Mouse (Mus musculus) common myeloid progenitor, adult 5-6 weeks (primary cell): ENCODE results near the gene Gm14180. TPM values are rescaled to one million over a fixed set of nuclear protein-coding genes. Genes with fewer than 3 reads are reported as not detected.
"Not testable (repeated sequence)": the region's sequence is repeated elsewhere in the genome, so short reads cannot be mapped to it uniquely, and the experiment has no call there.

Experiments used
- ATAC-seq: replicated peaks from 2 replicates; pipeline ENCODE4 v1.8.0; 2016; ENCODE audit warnings: low read depth, mild to moderate bottlenecking, moderate TSS enrichment, inconsistent platforms; ENCODE audit not compliant: poor library complexity, severe bottlenecking
- total RNA-seq: library from RNA; stranded (forward); fragments of 200-1000, 187-1606 nt; gene quantifications from 2 replicates; pipeline ENCODE4 v1.2.3, GENCODE M21; 2017

The Gm14180 gene
- not detected in 2 replicates for total RNA-seq

DNA sequence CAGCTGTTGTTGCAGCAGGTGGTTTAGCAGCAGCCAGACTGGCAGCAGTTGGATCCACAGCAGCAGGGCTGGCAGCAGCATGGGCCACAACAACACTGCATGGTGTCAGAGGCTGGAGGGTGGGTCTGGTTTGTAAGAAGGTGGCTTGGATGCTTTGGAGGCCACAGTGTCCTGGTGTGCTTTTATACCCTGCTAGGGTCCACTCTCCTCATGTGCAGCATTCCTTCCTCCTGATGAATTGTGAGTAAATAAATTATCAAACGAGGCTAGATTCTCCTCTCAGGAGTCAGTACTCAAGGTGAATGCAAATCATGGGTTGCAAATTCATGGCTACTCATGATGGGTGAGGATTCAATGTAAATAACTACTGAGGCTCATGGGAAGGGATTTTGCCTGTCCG is at the start of gene Gm14180:
Gene Gm14180 (minus strand): TSS at position 101 of the 400 bp plus-strand sequence.
- no peak for ATAC-seq

DNA sequence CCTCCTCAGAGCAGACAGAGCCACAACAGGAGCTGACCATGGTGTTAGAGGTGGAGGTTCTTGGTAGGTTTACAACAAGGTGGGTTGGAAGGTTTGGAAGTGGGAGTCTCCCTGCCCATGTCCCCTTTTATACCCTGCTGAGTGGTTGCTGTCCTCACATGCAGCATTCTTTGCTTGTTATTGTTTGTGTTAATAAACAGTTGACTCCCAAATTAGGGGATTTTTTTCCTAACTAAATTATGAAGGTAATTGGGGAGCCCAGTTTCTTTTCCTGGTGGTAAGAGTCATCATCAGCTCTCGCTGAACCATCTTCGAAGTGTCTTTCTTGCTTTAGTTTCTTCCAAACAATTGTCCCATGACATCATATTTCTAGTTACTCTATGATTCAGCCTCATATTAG is 46.5 kb upstream of the Gm14180 start, which contains the start of gene Krtap4-8:
Gene Krtap4-8 (minus strand): TSS at position 101 of the 400 bp plus-strand sequence.
- ATAC-seq: no peak

GRCm38 (mm10) chr11:99778401-99778800 is 44.3 kb upstream of the Gm14180 start:
- ATAC-seq: no peak

GRCm38 (mm10) chr11:99772813-99773212 is 38.7 kb upstream of the Gm14180 start, which contains the start of gene Gm11595:
Gm11595 (minus strand) TSS chr11:99772913.
- not testable (repeated sequence) for ATAC-seq

DNA sequence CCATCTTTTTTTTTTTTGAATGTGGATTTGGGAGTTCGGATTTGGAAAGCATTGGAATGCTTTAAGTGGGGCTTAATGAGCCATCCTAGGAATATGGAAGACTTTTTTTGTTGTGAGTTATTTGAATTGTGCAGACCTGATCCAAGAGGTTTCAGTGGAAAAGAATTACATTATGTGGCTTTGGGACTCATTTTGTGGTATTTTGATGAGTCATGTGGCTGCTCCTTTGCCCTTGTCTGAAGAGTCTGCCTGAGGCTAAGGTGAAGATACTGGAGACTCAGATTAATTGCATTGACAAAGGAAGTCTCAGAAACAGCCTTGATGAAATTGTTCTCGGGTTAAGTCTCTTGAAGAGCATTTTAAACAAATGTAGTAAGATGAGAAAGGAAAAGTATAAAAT is 34.3 kb upstream of the Gm14180 start:
- ATAC-seq: no peak

GRCm38 (mm10) chr11:99758877-99759276 is 24.8 kb upstream of the Gm14180 start:
- ATAC-seq: no peak

GRCm38 (mm10) chr11:99743985-99744384 is 9.9 kb upstream of the Gm14180 start:
- no peak for ATAC-seq

DNA sequence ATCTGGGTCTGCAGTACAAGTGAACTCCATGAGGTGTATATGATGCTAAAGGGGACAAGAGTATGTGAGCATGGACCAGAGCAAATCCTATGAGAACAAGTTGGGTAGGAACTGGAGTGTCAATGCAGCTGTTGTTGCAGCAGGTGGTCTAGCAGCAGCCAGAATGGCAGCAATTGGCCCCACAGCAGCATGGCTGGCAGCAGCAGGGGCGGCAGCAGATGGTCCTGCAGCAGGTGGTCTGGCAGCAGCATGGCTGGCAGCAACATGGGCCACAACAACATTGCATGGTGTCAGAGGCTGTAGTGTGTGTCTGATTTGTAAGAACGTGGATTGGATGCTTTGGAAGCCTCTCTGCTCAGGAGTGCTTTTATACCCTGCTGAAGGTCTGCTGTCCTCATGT is 10.0 kb downstream of the Gm14180 start:
- ATAC-seq: no peak

- no peak for ATAC-seq
These were observed 15.3 kb downstream of the Gm14180 start for GRCm38 (mm10) chr11:99718759-99719158.

GRCm38 (mm10) chr11:99690463-99690862 is 43.6 kb downstream of the Gm14180 start, which contains the start of gene Gm14190:
Gm14190 (minus strand) TSS chr11:99690740.
- ATAC-seq: no peak

GRCm38 (mm10) chr11:99685235-99685634 is 48.9 kb downstream of the Gm14180 start:
- not testable (repeated sequence) for ATAC-seq

Other genes with a start within 250 kb of the Gm14180 start
- gene Krt23, start 241.2 kb downstream of the Gm14180 start, total RNA-seq: not detected in 2 replicates
- not detected in 2 replicates for gene Krt39, start 213.0 kb downstream of the Gm14180 start, total RNA-seq
- gene Krt40, start 191.1 kb downstream of the Gm14180 start, total RNA-seq: not detected in 2 replicates
- gene Krtap3-3, start 183.4 kb downstream of the Gm14180 start, total RNA-seq: not detected in 2 replicates
- gene Krtap3-2, start 177.4 kb downstream of the Gm14180 start, total RNA-seq: not detected in 2 replicates
- not detected in 2 replicates for gene Gm11939, start 174.8 kb downstream of the Gm14180 start, total RNA-seq
- gene Krtap3-1, start 167.7 kb downstream of the Gm14180 start, total RNA-seq: not detected in 2 replicates
- not detected in 2 replicates for gene Krtap1-5, start 153.3 kb downstream of the Gm14180 start, total RNA-seq
- gene Krtap1-4, start 150.6 kb downstream of the Gm14180 start, total RNA-seq: not detected in 2 replicates
- gene Krtap1-3, start 143.0 kb downstream of the Gm14180 start, total RNA-seq: not detected in 2 replicates
- not detected in 2 replicates for gene Krtap9-3, start 136.2 kb downstream of the Gm14180 start, total RNA-seq
- not detected in 2 replicates for gene Gm11938, start 131.0 kb downstream of the Gm14180 start, total RNA-seq
- gene Gm11937, start 124.1 kb downstream of the Gm14180 start, total RNA-seq: not detected in 2 replicates
- gene Krtap2-4, start 119.4 kb downstream of the Gm14180 start, total RNA-seq: not detected in 2 replicates
- gene Gm11562, start 113.9 kb downstream of the Gm14180 start, total RNA-seq: not detected in 2 replicates
- not detected in 2 replicates for gene Krtap4-1, start 106.1 kb downstream of the Gm14180 start, total RNA-seq
- not detected in 2 replicates for gene Krtap4-2, start 99.2 kb downstream of the Gm14180 start, total RNA-seq
- gene Krtap4-7, start 90.2 kb downstream of the Gm14180 start, total RNA-seq: not detected in 2 replicates
- gene Gm11555, start 84.1 kb downstream of the Gm14180 start, total RNA-seq: not detected in 2 replicates
- not detected in 2 replicates for gene Gm11563, start 75.3 kb downstream of the Gm14180 start, total RNA-seq
- not detected in 2 replicates for gene Krtap4-6, start 68.3 kb downstream of the Gm14180 start, total RNA-seq
- not detected in 2 replicates for gene Gm14190, start 43.5 kb downstream of the Gm14180 start, total RNA-seq
- not detected in 2 replicates for gene Gm11595, start 38.6 kb upstream of the Gm14180 start, total RNA-seq
- not detected in 2 replicates for gene Krtap4-8, start 46.4 kb upstream of the Gm14180 start, total RNA-seq
- gene Krtap4-9, start 50.9 kb upstream of the Gm14180 start, total RNA-seq: not detected in 2 replicates
- not detected in 2 replicates for gene Gm11596, start 59.2 kb upstream of the Gm14180 start, total RNA-seq
- not detected in 2 replicates for gene Gm11569, start 64.6 kb upstream of the Gm14180 start, total RNA-seq
- gene Gm11554, start 70.2 kb upstream of the Gm14180 start, total RNA-seq: not detected in 2 replicates
- not detected in 2 replicates for gene Krtap4-13, start 75.6 kb upstream of the Gm14180 start, total RNA-seq
- gene Gm11564, start 81.4 kb upstream of the Gm14180 start, total RNA-seq: not detected in 2 replicates
- gene 2300003K06Rik, start 103.8 kb upstream of the Gm14180 start, total RNA-seq: not detected in 2 replicates
- gene Krtap4-16, start 117.3 kb upstream of the Gm14180 start, total RNA-seq: not detected in 2 replicates
- not detected in 2 replicates for gene Gm11568, start 123.6 kb upstream of the Gm14180 start, total RNA-seq
- gene Gm11559, start 130.2 kb upstream of the Gm14180 start, total RNA-seq: not detected in 2 replicates
- gene Krtap9-1, start 139.1 kb upstream of the Gm14180 start, total RNA-seq: not detected in 2 replicates
- gene Gm11567, start 144.9 kb upstream of the Gm14180 start, total RNA-seq: not detected in 2 replicates
- gene Krtap31-1, start 173.6 kb upstream of the Gm14180 start, total RNA-seq: not detected in 2 replicates
- gene Gm11565, start 180.5 kb upstream of the Gm14180 start, total RNA-seq: not detected in 2 replicates
- gene Krtap31-2, start 202.0 kb upstream of the Gm14180 start, total RNA-seq: not detected in 2 replicates
- not detected in 2 replicates for gene Krtap9-5, start 214.2 kb upstream of the Gm14180 start, total RNA-seq
- not detected in 2 replicates for gene Krtap29-1, start 244.8 kb upstream of the Gm14180 start, total RNA-seq